21 mouse cellular contexts compared by ENCODE assay signal in the genomic region with DNA sequence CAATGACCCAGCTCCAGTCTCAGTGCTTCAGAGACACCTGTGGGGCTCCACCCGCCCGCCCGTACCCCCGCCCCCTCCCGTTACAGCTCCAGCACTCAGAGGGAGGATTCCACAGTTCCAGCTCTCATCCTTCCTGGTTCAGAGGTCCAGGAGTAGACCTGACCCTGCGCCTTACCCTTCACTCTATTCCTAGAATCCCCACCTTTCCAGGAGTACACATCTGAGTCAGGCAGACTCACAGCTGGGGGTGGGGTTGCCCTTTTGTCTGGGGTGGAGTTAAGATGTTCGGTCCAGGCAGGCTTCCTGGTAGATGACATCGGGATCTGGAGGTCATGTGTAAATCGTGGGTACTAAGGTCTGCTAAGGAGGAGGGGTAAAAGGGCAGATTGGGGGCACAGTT. TPM values are rescaled to one million over a fixed set of nuclear protein-coding genes. Genes with fewer than 3 reads are reported as not detected.
A peak's percentile ranks its signal among the peaks of the same experiment; 100 is the strongest.
DNase-seq lines count a peak whose midpoint lies in the region; ATAC-seq and TF ChIP-seq lines count a peak whose summit lies in the region.
"Had no signal": no experiment of that assay in that cellular context is flagged by ENCODE, and none has a peak within 500 bp of the region (broad histone marks: within the 10 kb centered on the region; RNA-seq: fewer than 3 reads in every experiment).

No protein-coding gene starts in this region.

- H3K9ac ChIP-seq in intestine, embryonic 16.5 days (ENCODE audit: low read depth, low read length), result no peak overlapping the region
- no peak overlapping the region for H3K9ac ChIP-seq in hindbrain, postnatal 0 days (replicated peaks; ENCODE audit: low read length)
- H3K9ac ChIP-seq: embryonic facial prominence, embryonic 12.5 days; forebrain, embryonic 15.5 days; heart, embryonic 13.5 days; hindbrain, embryonic 12.5 days had no signal

- no peaks in the 10 kb centered on the region for H3K36me3 ChIP-seq in intestine, embryonic 16.5 days (ENCODE audit: control insufficient read depth, insufficient read depth, low read length)
- no peaks in the 10 kb centered on the region for H3K36me3 ChIP-seq in small intestine, adult 2 months (ENCODE audit: control insufficient read depth, insufficient read depth, low read length)
- H3K36me3 ChIP-seq in hindbrain, postnatal 0 days (ENCODE audit: insufficient read depth, low read length), result no peaks in the 10 kb centered on the region
- H3K36me3 ChIP-seq: embryonic facial prominence, embryonic 12.5 days; forebrain, embryonic 15.5 days; heart, embryonic 13.5 days; hindbrain, embryonic 12.5 days had no signal

- DNase-seq in gastrocnemius, adult 2 months, result no peak
- no peak for DNase-seq in gastrocnemius, adult 18-20 months (ENCODE audit: low spot score)
- DNase-seq in layer of hippocampus, adult 11-12 months (ENCODE audit: low spot score), result peak; percentile 2
- DNase-seq in layer of hippocampus, adult 2 months (ENCODE audit: low spot score in 2 of 2), result no peak
- DNase-seq in hindbrain, postnatal 0 days (ENCODE audit: low spot score), result no peak
- DNase-seq in right cerebral cortex, adult 18-20 months, result no peak
- DNase-seq: adrenal gland, adult 8-10 months; B cell, adult 2 months; cerebellum, adult 11 months; cerebellum, adult 9-10 months; cerebellum, postnatal 25 days; gastrocnemius, postnatal 14 days; heart, postnatal 4 days had no signal

- H3K4me3 ChIP-seq in gastrocnemius, adult 2 months, result no peak overlapping the region
- H3K4me3 ChIP-seq in layer of hippocampus, adult 2 months, result no peak overlapping the region
- H3K4me3 ChIP-seq in intestine, embryonic 16.5 days (ENCODE audit: low read length), result no peak overlapping the region
- no peak overlapping the region for H3K4me3 ChIP-seq in small intestine, adult 2 months (ENCODE audit: low read depth, low read length)
- H3K4me3 ChIP-seq in hindbrain, postnatal 0 days (ENCODE audit: low read length), result no peak overlapping the region
- H3K4me3 ChIP-seq: embryonic facial prominence, embryonic 12.5 days; forebrain, embryonic 15.5 days; heart, embryonic 13.5 days; hindbrain, embryonic 12.5 days had no signal

- no peak for TF ChIP-seq CTCF in gastrocnemius, adult 2 months (IDR thresholded peaks at IDR 0.05)
- no peak for TF ChIP-seq CTCF in layer of hippocampus, adult 2 months (conservative IDR thresholded peaks at IDR 0.05)
- no peak for TF ChIP-seq CTCF in small intestine, adult 2 months (IDR thresholded peaks at IDR 0.05; ENCODE audit: extremely low read depth, insufficient read length, insufficient replicate concordance, low read depth, low read length)
- no peak for TF ChIP-seq CTCF in hindbrain, postnatal 0 days (IDR thresholded peaks at IDR 0.05; ENCODE audit: low read depth)

- TF ChIP-seq POLR2A in small intestine, adult 2 months (IDR thresholded peaks at IDR 0.05; ENCODE audit: low read depth, low read length), result no peak

- H3K27ac ChIP-seq in gastrocnemius, adult 2 months, result peak overlapping the region; percentile 90; the same call in 1 of the 2 replicates
- no peak overlapping the region for H3K27ac ChIP-seq in layer of hippocampus, adult 2 months
- no peak overlapping the region for H3K27ac ChIP-seq in intestine, embryonic 16.5 days (ENCODE audit: low read length)
- peak overlapping the region; percentile 57 for H3K27ac ChIP-seq in small intestine, adult 2 months (ENCODE audit: insufficient read depth, low read depth, low read length)
- H3K27ac ChIP-seq in hindbrain, postnatal 0 days, result no peak overlapping the region
- H3K27ac ChIP-seq: embryonic facial prominence, embryonic 12.5 days; forebrain, embryonic 15.5 days; heart, embryonic 13.5 days; hindbrain, embryonic 12.5 days had no signal

- no peaks in the 10 kb centered on the region for H3K9me3 ChIP-seq in intestine, embryonic 16.5 days (ENCODE audit: control insufficient read depth, low read length)
- no peaks in the 10 kb centered on the region for H3K9me3 ChIP-seq in hindbrain, postnatal 0 days (ENCODE audit: low read length)
- H3K9me3 ChIP-seq: embryonic facial prominence, embryonic 12.5 days; forebrain, embryonic 15.5 days; heart, embryonic 13.5 days; hindbrain, embryonic 12.5 days had no signal

- peak; percentile 44 for ATAC-seq in intestine, embryonic 16.5 days
- ATAC-seq in hindbrain, postnatal 0 days, result no peak
- ATAC-seq: CD4-positive, CD25-positive, alpha-beta regulatory T cell, adult 4 months; forebrain, embryonic 15.5 days; hindbrain, embryonic 16.5 days had no signal

- H3K4me1 ChIP-seq in intestine, embryonic 16.5 days (ENCODE audit: control insufficient read depth, insufficient read depth, low read length), result 0 out of 2 replicates have a peak, but pooled peaks cover 9% of the 10 kb centered on the region
- H3K4me1 ChIP-seq in small intestine, adult 2 months (ENCODE audit: control insufficient read depth, insufficient read depth, insufficient read length, low read length), result peaks cover 39% of the 10 kb centered on the region
- H3K4me1 ChIP-seq in hindbrain, postnatal 0 days (ENCODE audit: insufficient read depth, low read length), result peaks cover 4% of the 10 kb centered on the region; the same call in 1 of the 2 replicates

- intact Hi-C loops in gastrocnemius, adult 2 months (cut with DNase I), result no loop called here

- H3K27me3 ChIP-seq in intestine, embryonic 16.5 days (replicated peaks; ENCODE audit: control insufficient read depth, insufficient read depth, low read length), result peaks cover 6% of the 10 kb centered on the region
- peaks cover 2% of the 10 kb centered on the region; the same call in 1 of the 2 replicates for H3K27me3 ChIP-seq in small intestine, adult 2 months (ENCODE audit: control insufficient read depth, insufficient read depth, low read length)
- no peaks in the 10 kb centered on the region for H3K27me3 ChIP-seq in hindbrain, postnatal 0 days (ENCODE audit: insufficient read depth, low read length)
- H3K27me3 ChIP-seq: forebrain, embryonic 15.5 days had no signal

- H3K4me2 ChIP-seq in intestine, embryonic 16.5 days (ENCODE audit: low read depth, low read length), result no peak overlapping the region
- H3K4me2 ChIP-seq in hindbrain, postnatal 0 days (ENCODE audit: low read depth, low read length), result no peak overlapping the region
- H3K4me2 ChIP-seq: embryonic facial prominence, embryonic 12.5 days; forebrain, embryonic 15.5 days; heart, embryonic 13.5 days; hindbrain, embryonic 12.5 days had no signal

- WGBS in intestine, embryonic 16.5 days, result 66% methylated on average over 9 of the region's 9 CpGs
- WGBS in small intestine, adult 2 months, result 23% methylated on average over 9 of the region's 9 CpGs
- 77% methylated on average over 9 of the region's 9 CpGs for WGBS in hindbrain, postnatal 0 days

RNA-seq across cellular contexts. Expression of gene Foxo6, which starts 11.7 kb away (rescaled TPM):
- 10 to 100 TPM in 1 of 2 experiments, 1 to 10 TPM in 1; 4.3 to 10.0 TPM for total RNA-seq in gastrocnemius, adult 2 months (2021)
- total RNA-seq in gastrocnemius, adult 18-20 months (2021), result 1 to 10 TPM; 4.4 to 6.6 TPM
- 10 to 100 TPM; 32.8 to 32.9 TPM for total RNA-seq in layer of hippocampus, adult 2 months (2021)
- polyA plus RNA-seq in intestine, embryonic 16.5 days (2015; fragmentation: Nextera tagmentation; extraction: Ambion mirVana), result 0.11 and 0.12 TPM in 2 replicates
- polyA plus RNA-seq in small intestine, adult 2 months (2012; rRNA removed), result 7.2 and 38.9 TPM in 2 replicates
- 23.8 and 25.1 TPM in 2 replicates for total RNA-seq in hindbrain, postnatal 0 days (2014; rRNA removed)
- polyA plus RNA-seq in hindbrain, postnatal 0 days (2015; fragmentation: Nextera tagmentation; extraction: Ambion mirVana), result 1.2 and 1.3 TPM in 2 replicates
- polyA plus RNA-seq: CD4-positive, CD25-positive, alpha-beta regulatory T cell, adult 4 months; heart, embryonic 13.5 days had no signal

Comparison
In these comparisons a context has a peak if more than half of its experiments do, and no peak if none do; other contexts are left out.
1. H3K27ac ChIP-seq: peak in gastrocnemius, adult 2 months (single experiment) and small intestine, adult 2 months (single experiment); none in layer of hippocampus, adult 2 months (single experiment), intestine, embryonic 16.5 days (single experiment) and hindbrain, postnatal 0 days (single experiment).